Mouse (Mus musculus) adipocyte (in vitro differentiated cells): ENCODE data around the gene Zfhx2.

ENCODE experiments used
- DNase-seq: peaks from one replicate; pipeline ENCODE4 v3.0.0-alpha.2; 2016; ENCODE audit warnings: low spot score

The Zfhx2 gene

GRCm38 (mm10) chr14:55092011-55092577 lies at the start of gene Zfhx2:
TSS of gene Zfhx2 (minus strand) at chr14:55092324.
- peak; percentile 68 for DNase-seq

- DNase-seq, result no peak
These were observed 47.2 kb upstream of the Zfhx2 start for GRCm38 (mm10) chr14:55139313-55139712.

GRCm38 (mm10) chr14:55135676-55136075 lies 43.6 kb upstream of the Zfhx2 start:
- no peak for DNase-seq

- DNase-seq, result no peak
These were observed 34.4 kb upstream of the Zfhx2 start for GRCm38 (mm10) chr14:55126521-55126920.

- DNase-seq, result no peak
These were observed 33.6 kb upstream of the Zfhx2 start for GRCm38 (mm10) chr14:55125711-55126110.

GRCm38 (mm10) chr14:55122359-55122758 lies 30.2 kb upstream of the Zfhx2 start:
- no peak for DNase-seq

GRCm38 (mm10) chr14:55121947-55122346 lies 29.8 kb upstream of the Zfhx2 start:
- DNase-seq, result peak; percentile 89

GRCm38 (mm10) chr14:55119421-55120134 lies 27.5 kb upstream of the Zfhx2 start:
- no peak for DNase-seq

- peak; percentile 67 for DNase-seq
These were observed 26.7 kb upstream of the Zfhx2 start for GRCm38 (mm10) chr14:55118852-55119251.

GRCm38 (mm10) chr14:55116425-55117200 lies 24.5 kb upstream of the Zfhx2 start, which contains the start of gene Jph4:
TSS of gene Jph4 (minus strand) at chr14:55116935.
- no peak for DNase-seq

GRCm38 (mm10) chr14:55115846-55116245 lies 23.7 kb upstream of the Zfhx2 start:
- DNase-seq, result no peak

- DNase-seq, result no peak
These were observed 22.9 kb upstream of the Zfhx2 start for GRCm38 (mm10) chr14:55114759-55115701.

GRCm38 (mm10) chr14:55113975-55114645 lies 22.0 kb upstream of the Zfhx2 start:
- DNase-seq, result no peak

- no peak for DNase-seq
These were observed 21.3 kb upstream of the Zfhx2 start for GRCm38 (mm10) chr14:55113351-55113974.

- no peak for DNase-seq
These were observed 19.6 kb upstream of the Zfhx2 start for GRCm38 (mm10) chr14:55111720-55112119.

- no peak for DNase-seq
These were observed 18.0 kb upstream of the Zfhx2 start for GRCm38 (mm10) chr14:55110076-55110475.

GRCm38 (mm10) chr14:55109048-55109873 lies 17.1 kb upstream of the Zfhx2 start:
- no peak for DNase-seq

GRCm38 (mm10) chr14:55108202-55108870 lies 16.2 kb upstream of the Zfhx2 start:
- DNase-seq, result no peak

- no peak for DNase-seq
These were observed 14.9 kb upstream of the Zfhx2 start for GRCm38 (mm10) chr14:55106990-55107389.
